Mouse (Mus musculus): ENCODE results near the gene Plod3. TPM values are rescaled to one million over a fixed set of nuclear protein-coding genes. Genes with fewer than 3 reads are reported as not detected.
"Not testable (repeated sequence)": the region's sequence is repeated elsewhere in the genome, so short reads cannot be mapped to it uniquely, and the experiment has no call there.

The Plod3 gene
- total RNA-seq (2021) = 10 to 100 TPM; 46.7 to 52.1 TPM

GRCm38 (mm10) chr5:136986695-136987137 lies at the start of gene Plod3:
TSS of gene Plod3 (plus strand) at chr5:136987019.
- DNase-seq = peak; percentile 99
- intact Hi-C loops (cut with DNase I) = no loop called here

- intact Hi-C loops (cut with DNase I) = no loop called here
These were observed 49.2 kb upstream of the Plod3 start for GRCm38 (mm10) chr5:136937621-136938020.

GRCm38 (mm10) chr5:136939284-136939683 lies 47.5 kb upstream of the Plod3 start:
- no peak for DNase-seq
- intact Hi-C loops (cut with DNase I) = no loop called here

More at GRCm38 (mm10) chr5:136937621-136938020, 49.2 kb upstream of the Plod3 start:
- no peak for DNase-seq

GRCm38 (mm10) chr5:136940029-136940428 lies 46.8 kb upstream of the Plod3 start:
- DNase-seq; intact Hi-C loops (cut with DNase I): not testable (repeated sequence)

GRCm38 (mm10) chr5:136940845-136941560 lies 45.8 kb upstream of the Plod3 start:
- no peak for DNase-seq
- intact Hi-C loops (cut with DNase I) = no loop called here

GRCm38 (mm10) chr5:136942781-136943180 lies 44.0 kb upstream of the Plod3 start:
- intact Hi-C loops (cut with DNase I) = no loop called here
- no peak for DNase-seq

GRCm38 (mm10) chr5:136943382-136943781 lies 43.4 kb upstream of the Plod3 start:
- DNase-seq = no peak
- intact Hi-C loops (cut with DNase I) = no loop called here

GRCm38 (mm10) chr5:136945084-136945483 lies 41.7 kb upstream of the Plod3 start:
- intact Hi-C loops (cut with DNase I) = no loop called here
- DNase-seq = no peak

GRCm38 (mm10) chr5:136947874-136948273 lies 38.9 kb upstream of the Plod3 start:
- intact Hi-C loops (cut with DNase I) = no loop called here
- DNase-seq = no peak

GRCm38 (mm10) chr5:136949551-136950336 lies 37.1 kb upstream of the Plod3 start:
- DNase-seq = not testable (repeated sequence)

GRCm38 (mm10) chr5:136950521-136950920 lies 36.3 kb upstream of the Plod3 start:
- no peak for DNase-seq

More at GRCm38 (mm10) chr5:136949551-136950336, 37.1 kb upstream of the Plod3 start:
- intact Hi-C loops (cut with DNase I) = not testable (repeated sequence)

GRCm38 (mm10) chr5:136952153-136952552 lies 34.7 kb upstream of the Plod3 start:
- DNase-seq = no peak
- intact Hi-C loops (cut with DNase I) = no loop called here

More at GRCm38 (mm10) chr5:136950521-136950920, 36.3 kb upstream of the Plod3 start:
- intact Hi-C loops (cut with DNase I) = no loop called here

GRCm38 (mm10) chr5:136953015-136953414 lies 33.8 kb upstream of the Plod3 start, which contains the start of gene Fis1:
TSS of gene Fis1 (plus strand) at chr5:136953275.
- intact Hi-C loops (cut with DNase I) = no loop called here

GRCm38 (mm10) chr5:136953440-136953951 lies 33.3 kb upstream of the Plod3 start:
- intact Hi-C loops (cut with DNase I) = no loop called here
- DNase-seq = no peak

More at GRCm38 (mm10) chr5:136953015-136953414, 33.8 kb upstream of the Plod3 start, which contains the start of gene Fis1:
- peak; percentile 99 for DNase-seq

- no peak for DNase-seq
These were observed 31.2 kb upstream of the Plod3 start for GRCm38 (mm10) chr5:136955622-136956021.

GRCm38 (mm10) chr5:136957250-136957649 lies 29.6 kb upstream of the Plod3 start:
- DNase-seq = no peak
- intact Hi-C loops (cut with DNase I) = no loop called here

More at GRCm38 (mm10) chr5:136955622-136956021, 31.2 kb upstream of the Plod3 start:
- intact Hi-C loops (cut with DNase I) = no loop called here

- DNase-seq = no peak
- intact Hi-C loops (cut with DNase I) = no loop called here
These were observed 27.7 kb upstream of the Plod3 start for GRCm38 (mm10) chr5:136958991-136959605.

GRCm38 (mm10) chr5:136960053-136960452 lies 26.8 kb upstream of the Plod3 start:
- no peak for DNase-seq
- intact Hi-C loops (cut with DNase I) = no loop called here

- intact Hi-C loops (cut with DNase I) = no loop called here
- DNase-seq = peak; percentile 37
These were observed 25.4 kb upstream of the Plod3 start for GRCm38 (mm10) chr5:136961334-136961982.

- intact Hi-C loops (cut with DNase I) = no loop called here
- DNase-seq = peak; percentile 88
These were observed 24.8 kb upstream of the Plod3 start for GRCm38 (mm10) chr5:136961983-136962461.

Data from left cerebral cortex, postnatal 4 days (tissue).